Mouse (Mus musculus): ENCODE results near the gene Cpe. TPM values are rescaled to one million over a fixed set of nuclear protein-coding genes. Genes with fewer than 3 reads are reported as not detected.
A peak's percentile ranks its signal among the peaks of the same experiment; 100 is the strongest.

Cpe gene
- polyA plus RNA-seq, 1 experiment from 2014 or later, result 133 TPM

- Histone ChIP-seq H3K27ac (replicated peaks) (no peak overlapping the region), H3K27me3 (ENCODE audit: control insufficient read depth, insufficient read depth, low read length) (no peaks in the 10 kb centered on the region), H3K4me1 (replicated peaks; ENCODE audit: control insufficient read depth, insufficient read depth) (no peaks in the 10 kb centered on the region), H3K4me2 (replicated peaks; ENCODE audit: low read depth) (no peak overlapping the region), H3K9me3 (ENCODE audit: control insufficient read depth, low read length) (no peaks in the 10 kb centered on the region), H3K4me3 (ENCODE audit: low read depth, low read length) (no peak overlapping the region), H3K9ac (ENCODE audit: low read length) (no peak overlapping the region), H3K36me3 (ENCODE audit: control insufficient read depth, insufficient read depth, low read length) (no peaks in the 10 kb centered on the region)
- no peak for TF ChIP-seq CTCF (IDR thresholded peaks at IDR 0.05; ENCODE audit: low read depth)
- DNase-seq (ENCODE audit: low spot score) (no peak), ATAC-seq (ENCODE audit: low FRiP score, low TSS enrichment) (no peak)
- WGBS, result 74% methylated on average over 1 of the region's 1 CpGs
These were observed 52.3 kb downstream of the Cpe start for GRCm38 (mm10) chr8:64640599-64640998.

GRCm38 (mm10) chr8:64639676-64640075 is 53.2 kb downstream of the Cpe start:
- ATAC-seq (ENCODE audit: low FRiP score, low TSS enrichment), result no peak

GRCm38 (mm10) chr8:64634901-64635300 is 58.0 kb downstream of the Cpe start:
- Histone ChIP-seq H3K27me3 (ENCODE audit: control insufficient read depth, insufficient read depth, low read length) (no peaks in the 10 kb centered on the region), H3K9ac (ENCODE audit: low read length) (no peak overlapping the region), H3K9me3 (ENCODE audit: control insufficient read depth, low read length) (no peaks in the 10 kb centered on the region), H3K4me3 (ENCODE audit: low read depth, low read length) (no peak overlapping the region), H3K27ac (replicated peaks) (no peak overlapping the region), H3K4me1 (replicated peaks; ENCODE audit: control insufficient read depth, insufficient read depth) (no peaks in the 10 kb centered on the region), H3K36me3 (ENCODE audit: control insufficient read depth, insufficient read depth, low read length) (no peaks in the 10 kb centered on the region), H3K4me2 (replicated peaks; ENCODE audit: low read depth) (no peak overlapping the region)
- WGBS, result 60% methylated on average over 3 of the region's 3 CpGs
- no peak for TF ChIP-seq EP300 (optimal IDR thresholded peaks at IDR 0.05)
- TF ChIP-seq CTCF (IDR thresholded peaks at IDR 0.05; ENCODE audit: low read depth), result no peak
- DNase-seq (ENCODE audit: low spot score) (no peak), ATAC-seq (ENCODE audit: low FRiP score, low TSS enrichment) (no peak)

More at GRCm38 (mm10) chr8:64639676-64640075, 53.2 kb downstream of the Cpe start:
- Histone ChIP-seq H3K36me3 (ENCODE audit: control insufficient read depth, insufficient read depth, low read length) (no peaks in the 10 kb centered on the region), H3K4me3 (ENCODE audit: low read depth, low read length) (no peak overlapping the region), H3K9ac (ENCODE audit: low read length) (no peak overlapping the region), H3K4me2 (replicated peaks; ENCODE audit: low read depth) (no peak overlapping the region), H3K9me3 (ENCODE audit: control insufficient read depth, low read length) (no peaks in the 10 kb centered on the region), H3K27me3 (ENCODE audit: control insufficient read depth, insufficient read depth, low read length) (no peaks in the 10 kb centered on the region), H3K27ac (replicated peaks) (no peak overlapping the region), H3K4me1 (replicated peaks; ENCODE audit: control insufficient read depth, insufficient read depth) (no peaks in the 10 kb centered on the region)
- TF ChIP-seq EP300 (optimal IDR thresholded peaks at IDR 0.05) (no peak), CTCF (IDR thresholded peaks at IDR 0.05; ENCODE audit: low read depth) (no peak)
- WGBS, result 91% methylated on average over 5 of the region's 5 CpGs
- DNase-seq (ENCODE audit: low spot score), result no peak

GRCm38 (mm10) chr8:64634131-64634865 is 58.6 kb downstream of the Cpe start:
- no peak overlapping the region for H3K9ac ChIP-seq (ENCODE audit: low read length)
- TF ChIP-seq EP300 (optimal IDR thresholded peaks at IDR 0.05) (no peak), CTCF (IDR thresholded peaks at IDR 0.05; ENCODE audit: low read depth) (no peak)
- WGBS, result 62% methylated on average over 8 of the region's 8 CpGs
- H3K4me3 ChIP-seq (ENCODE audit: low read depth, low read length), result no peak overlapping the region
- no peak overlapping the region for H3K4me2 ChIP-seq (replicated peaks; ENCODE audit: low read depth)
- DNase-seq (ENCODE audit: low spot score) (no peak), ATAC-seq (ENCODE audit: low FRiP score, low TSS enrichment) (no peak)
- no peaks in the 10 kb centered on the region for H3K27me3 ChIP-seq (ENCODE audit: control insufficient read depth, insufficient read depth, low read length)
- no peaks in the 10 kb centered on the region for H3K4me1 ChIP-seq (replicated peaks; ENCODE audit: control insufficient read depth, insufficient read depth)
- no peak overlapping the region for H3K27ac ChIP-seq (replicated peaks)
- no peaks in the 10 kb centered on the region for H3K9me3 ChIP-seq (ENCODE audit: control insufficient read depth, low read length)
- H3K36me3 ChIP-seq (ENCODE audit: control insufficient read depth, insufficient read depth, low read length), result no peaks in the 10 kb centered on the region

- Histone ChIP-seq H3K27ac (replicated peaks) (no peak overlapping the region), H3K9me3 (ENCODE audit: control insufficient read depth, low read length) (no peaks in the 10 kb centered on the region), H3K4me2 (replicated peaks; ENCODE audit: low read depth) (no peak overlapping the region), H3K27me3 (ENCODE audit: control insufficient read depth, insufficient read depth, low read length) (no peaks in the 10 kb centered on the region), H3K4me1 (replicated peaks; ENCODE audit: control insufficient read depth, insufficient read depth) (no peaks in the 10 kb centered on the region), H3K36me3 (ENCODE audit: control insufficient read depth, insufficient read depth, low read length) (no peaks in the 10 kb centered on the region), H3K4me3 (ENCODE audit: low read depth, low read length) (no peak overlapping the region), H3K9ac (ENCODE audit: low read length) (no peak overlapping the region)
- DNase-seq (ENCODE audit: low spot score) (no peak), ATAC-seq (ENCODE audit: low FRiP score, low TSS enrichment) (no peak)
- TF ChIP-seq EP300 (optimal IDR thresholded peaks at IDR 0.05) (no peak), CTCF (IDR thresholded peaks at IDR 0.05; ENCODE audit: low read depth) (no peak)
- 83% methylated on average over 4 of the region's 4 CpGs for WGBS
These were observed 60.7 kb downstream of the Cpe start for GRCm38 (mm10) chr8:64632169-64632568.

GRCm38 (mm10) chr8:64631761-64632160 is 61.1 kb downstream of the Cpe start:
- Histone ChIP-seq H3K9ac (ENCODE audit: low read length) (no peak overlapping the region), H3K27ac (replicated peaks) (no peak overlapping the region), H3K36me3 (ENCODE audit: control insufficient read depth, insufficient read depth, low read length) (no peaks in the 10 kb centered on the region), H3K4me3 (ENCODE audit: low read depth, low read length) (no peak overlapping the region), H3K4me1 (replicated peaks; ENCODE audit: control insufficient read depth, insufficient read depth) (no peaks in the 10 kb centered on the region), H3K4me2 (replicated peaks; ENCODE audit: low read depth) (no peak overlapping the region), H3K27me3 (ENCODE audit: control insufficient read depth, insufficient read depth, low read length) (no peaks in the 10 kb centered on the region), H3K9me3 (ENCODE audit: control insufficient read depth, low read length) (no peaks in the 10 kb centered on the region)
- no peak for DNase-seq (ENCODE audit: low spot score)
- 66% methylated on average over 2 of the region's 2 CpGs for WGBS
- TF ChIP-seq EP300 (optimal IDR thresholded peaks at IDR 0.05), result no peak
- no peak for TF ChIP-seq CTCF (IDR thresholded peaks at IDR 0.05; ENCODE audit: low read depth)
- ATAC-seq (ENCODE audit: low FRiP score, low TSS enrichment), result peak; percentile 10; the same call in 1 of the 2 replicates

Data from stomach, postnatal 0 days (tissue).